Mouse (Mus musculus) liver (tissue): ENCODE measurements at regions not wholly inside any gene's neighbourhood (a gene's known extent, or its start where the extent isn't known, plus 50 kb on each side); places are given as distances from the start of the nearest gene placed in this dataset.
A peak's percentile ranks its signal among the peaks of the same experiment; 100 is the strongest.

Experiments
- DNase-seq: peaks from one replicate; pipeline ENCODE4 v3.0.0-alpha.2; 2020; ENCODE audit warnings: mixed read lengths

DNA sequence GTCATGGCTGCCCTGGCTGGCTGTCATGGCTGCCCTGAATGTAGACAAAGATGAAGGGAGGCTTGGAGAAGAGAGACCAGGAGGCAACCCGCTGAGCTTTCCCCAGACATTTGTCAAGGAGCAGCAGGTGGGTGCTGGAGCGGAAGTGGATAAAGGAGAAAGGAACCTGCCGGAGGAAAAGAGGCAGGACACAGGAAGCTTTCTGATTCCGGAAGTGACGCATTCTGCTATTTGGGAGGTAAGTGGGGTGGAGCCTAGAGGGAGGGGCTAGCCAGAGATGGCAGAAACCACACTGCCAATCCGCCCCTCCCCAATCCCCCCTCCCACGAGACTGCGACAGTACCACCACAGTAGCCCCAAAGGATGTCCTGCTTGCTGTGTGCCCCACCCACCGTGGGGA lies 80.1 kb downstream of the Gm572 start:
- DNase-seq = no peak

DNA sequence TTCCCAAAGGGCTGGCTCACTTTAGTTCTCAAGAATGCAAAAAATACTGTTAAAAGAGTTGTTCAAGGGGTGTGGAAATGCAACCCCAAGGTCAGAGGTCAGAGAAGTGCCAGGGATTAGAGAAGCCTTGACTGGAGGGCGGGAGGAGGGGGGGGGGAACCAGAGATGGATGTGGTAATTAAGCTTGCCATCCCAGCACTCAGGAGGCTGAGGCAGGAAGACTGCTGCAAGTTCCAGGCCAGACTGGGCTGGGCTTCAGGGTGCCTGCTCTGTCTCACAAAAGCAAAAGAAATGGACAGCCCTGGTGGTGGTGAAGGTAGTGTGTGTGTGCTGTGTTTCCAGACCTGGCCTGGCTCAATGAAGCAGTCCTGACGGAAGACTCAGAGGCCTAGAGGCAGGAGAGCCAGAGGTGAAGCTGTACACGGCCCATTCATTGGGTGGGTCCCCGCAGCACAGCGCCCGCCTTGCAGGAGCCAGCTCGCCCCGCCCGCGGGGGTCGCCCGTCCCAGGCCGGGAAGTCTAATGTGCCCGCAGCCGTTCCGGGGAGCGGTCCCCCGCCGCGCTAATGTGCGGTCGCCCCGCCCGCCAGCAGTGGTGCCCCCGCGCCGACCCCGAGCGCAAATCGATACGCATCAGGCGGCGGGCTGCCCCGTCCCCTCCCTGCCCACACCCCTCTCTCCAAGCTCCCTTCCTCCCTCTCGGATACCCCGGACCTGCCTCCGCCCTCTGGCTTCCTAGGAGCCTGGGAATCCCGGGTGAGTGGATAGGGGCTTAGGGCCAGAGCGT lies 80.1 kb upstream of the Casz1 start:
- DNase-seq = no peak

DNA sequence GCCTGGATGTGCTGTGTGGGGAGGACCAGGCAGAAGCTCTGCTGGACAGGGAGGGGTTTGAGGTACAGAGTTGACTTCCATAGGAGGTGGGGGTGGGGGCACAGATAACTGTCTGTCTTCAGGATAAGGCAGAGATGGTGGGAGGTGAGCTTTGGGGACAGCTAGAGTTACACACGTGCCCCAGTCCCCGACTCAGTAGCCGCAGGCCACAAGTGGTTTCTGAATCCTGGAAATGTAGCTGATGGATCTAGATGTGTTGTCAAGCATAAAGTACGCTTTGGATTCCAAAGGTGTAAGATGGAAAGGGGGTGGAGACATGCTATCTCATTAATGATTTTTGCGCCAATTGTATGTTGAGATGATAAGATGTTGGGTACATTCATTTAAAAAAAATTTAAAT lies 75.4 kb upstream of the Casz1 start:
- DNase-seq = no peak

DNA sequence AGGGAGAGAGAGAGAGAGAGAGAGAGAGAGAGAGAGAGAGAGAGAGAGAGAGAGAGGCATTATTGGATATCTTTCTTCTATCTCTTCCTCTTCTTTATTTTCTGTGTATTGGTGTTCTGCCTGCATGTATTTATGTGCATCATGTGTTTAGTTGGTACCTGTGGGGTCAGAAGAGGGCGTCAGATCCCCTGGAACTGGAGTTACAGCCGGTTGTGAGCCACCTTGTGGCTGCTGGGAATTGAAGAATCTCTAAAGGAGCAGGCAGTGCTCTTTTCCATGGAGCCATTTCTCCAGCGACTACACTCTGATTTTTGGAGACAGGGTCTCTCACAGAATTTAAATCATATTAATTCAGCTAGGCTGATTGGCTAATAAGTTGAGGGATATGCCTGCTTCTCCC lies 72.6 kb upstream of the Casz1 start:
- no peak for DNase-seq

DNA sequence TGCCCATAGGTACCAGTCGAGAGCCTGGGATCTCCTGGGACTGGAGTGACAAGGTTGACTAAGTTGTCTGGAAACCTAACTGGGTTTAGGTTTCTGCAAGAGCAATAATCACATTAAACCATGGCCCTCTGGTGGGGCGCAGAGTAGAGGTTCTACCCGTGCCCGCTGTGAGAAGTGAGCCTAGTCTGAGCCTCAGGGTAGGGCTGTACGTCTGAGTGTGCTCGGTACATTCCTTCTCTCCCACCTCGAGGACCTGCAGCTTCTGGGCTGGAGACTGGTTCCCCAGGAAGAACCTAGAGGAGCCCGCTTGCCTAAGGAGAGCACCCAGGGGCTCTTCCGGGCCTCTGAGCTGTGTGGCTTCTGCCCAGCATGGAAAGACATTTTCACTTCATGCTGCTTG lies 70.2 kb upstream of the Casz1 start:
- DNase-seq = no peak

DNA sequence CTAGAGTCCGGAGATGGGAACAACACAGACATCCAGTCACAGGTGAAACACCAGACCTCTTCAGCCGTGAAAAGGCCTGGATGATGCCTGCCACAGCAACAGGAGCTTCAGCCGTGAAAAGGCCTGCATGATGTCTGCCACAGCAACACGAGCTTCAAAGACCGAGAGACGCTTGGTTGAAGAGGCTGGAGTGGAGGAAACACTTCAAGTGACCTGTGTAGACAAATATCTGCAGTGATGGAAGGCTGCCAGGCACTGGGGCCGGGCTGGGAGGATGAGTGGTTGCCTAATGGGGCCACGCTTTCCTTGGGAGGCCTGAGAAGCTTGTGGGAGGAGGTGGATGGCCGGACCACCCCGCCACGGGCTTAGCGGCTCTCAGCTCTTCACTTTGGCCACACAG lies 69.7 kb upstream of the Casz1 start:
- no peak for DNase-seq

DNA sequence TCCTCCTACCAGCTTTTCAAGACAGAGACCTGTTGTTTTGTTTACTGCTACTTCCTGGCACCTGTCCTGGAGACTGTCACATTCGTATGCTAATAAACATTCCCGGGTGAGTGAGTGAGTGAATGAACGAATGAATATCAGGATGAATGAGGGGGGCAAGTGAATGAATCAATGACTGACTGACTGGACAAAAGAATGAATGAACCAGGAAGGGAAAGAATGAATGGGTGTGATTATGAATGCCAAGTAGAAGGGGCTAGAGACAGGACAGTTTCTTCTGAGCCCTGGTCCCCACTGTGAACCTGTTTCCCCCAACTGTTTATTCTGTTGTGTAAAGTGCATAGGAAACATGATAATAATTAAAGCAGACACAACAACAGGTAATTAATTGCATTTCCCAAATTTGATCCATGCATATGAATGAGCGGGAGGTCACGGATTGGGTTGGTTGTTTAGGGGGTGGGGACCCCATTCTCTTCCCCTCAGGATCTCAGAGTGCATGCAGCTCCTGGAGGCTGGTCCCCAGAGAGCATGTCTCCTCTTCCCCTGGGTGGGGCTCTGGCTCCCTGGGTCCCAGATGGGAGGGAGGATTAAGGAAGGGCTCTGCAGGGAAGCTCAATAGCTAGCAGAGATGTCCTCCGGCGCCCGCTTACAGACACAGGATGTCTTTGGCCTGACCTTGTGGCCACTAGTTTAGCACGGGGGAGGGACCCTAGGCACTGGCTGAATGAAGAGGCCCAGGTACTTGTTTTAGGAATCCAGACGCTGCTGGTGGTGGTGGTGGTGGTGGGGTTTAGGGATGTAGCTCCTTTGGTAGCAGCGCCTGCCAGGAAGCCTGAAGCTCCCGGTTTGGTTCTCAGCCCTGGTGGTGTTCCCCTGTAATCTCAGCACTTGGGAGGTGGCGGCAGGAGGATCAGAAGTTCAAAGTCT lies 65.4 kb upstream of the Casz1 start:
- DNase-seq = no peak

DNA sequence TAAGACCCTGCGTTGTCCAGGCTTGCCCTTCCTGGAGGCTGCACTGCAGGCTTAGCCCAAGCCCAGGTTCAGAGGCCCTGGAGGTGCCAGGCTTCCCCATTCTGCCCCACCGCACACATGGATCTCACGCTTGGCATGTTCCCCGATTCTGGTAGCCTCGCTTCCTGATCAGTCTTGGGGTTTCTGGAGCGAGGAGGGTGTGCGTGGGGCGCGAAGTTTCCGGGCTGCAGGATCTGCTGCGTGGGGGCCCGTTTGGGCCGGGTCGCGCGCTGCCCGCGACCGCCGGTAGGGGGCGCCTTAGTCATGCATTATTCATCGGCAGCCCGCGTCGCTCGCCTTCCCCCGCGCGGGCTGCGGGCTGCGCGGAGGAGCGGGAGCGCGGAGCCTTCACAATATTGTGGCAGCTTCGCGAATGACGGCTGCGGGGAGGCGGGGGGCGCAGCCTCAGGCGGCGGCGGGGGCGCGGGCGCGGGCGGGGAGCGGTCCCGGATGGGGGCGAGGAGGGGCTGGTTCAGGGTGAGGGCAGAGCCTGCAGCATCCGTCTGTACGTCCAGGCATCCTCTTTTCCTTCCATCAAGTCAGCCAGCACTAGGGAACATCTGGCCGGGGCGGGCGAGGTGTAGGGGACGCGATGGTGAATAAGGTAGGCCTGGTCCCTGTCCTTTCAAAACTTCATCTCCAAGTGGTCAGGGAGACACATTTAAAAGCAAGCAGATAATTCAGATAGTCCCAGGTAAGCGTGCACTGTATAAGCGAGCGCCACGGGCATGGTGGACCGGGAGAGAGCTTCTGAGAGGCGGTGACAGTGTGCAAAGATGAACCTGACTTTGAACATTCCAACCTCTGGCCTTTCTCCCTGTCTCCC lies 61.4 kb upstream of the Casz1 start:
- peak; percentile 61 for DNase-seq

DNA sequence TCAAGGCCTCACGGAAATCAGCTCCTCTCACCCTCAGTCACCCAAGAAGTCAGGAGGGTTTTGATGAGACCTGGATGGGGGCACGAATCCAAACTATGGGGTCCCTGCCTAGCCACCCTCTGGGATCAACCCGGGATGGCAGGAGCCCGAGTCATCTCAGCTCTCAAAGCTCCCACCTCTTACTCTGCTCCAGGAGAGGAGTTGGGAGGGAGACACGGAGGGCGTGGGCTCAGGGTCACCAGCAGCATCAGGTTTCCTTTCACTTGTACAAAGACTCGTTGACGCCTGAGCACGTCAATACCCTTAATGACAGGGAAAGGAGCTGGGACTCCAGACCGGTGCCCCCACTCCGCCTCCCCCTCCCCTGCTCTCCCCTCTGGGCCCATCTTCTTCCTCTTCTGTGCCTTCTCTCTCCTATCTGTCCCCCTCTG lies 60.8 kb upstream of the Casz1 start:
- DNase-seq = no peak

DNA sequence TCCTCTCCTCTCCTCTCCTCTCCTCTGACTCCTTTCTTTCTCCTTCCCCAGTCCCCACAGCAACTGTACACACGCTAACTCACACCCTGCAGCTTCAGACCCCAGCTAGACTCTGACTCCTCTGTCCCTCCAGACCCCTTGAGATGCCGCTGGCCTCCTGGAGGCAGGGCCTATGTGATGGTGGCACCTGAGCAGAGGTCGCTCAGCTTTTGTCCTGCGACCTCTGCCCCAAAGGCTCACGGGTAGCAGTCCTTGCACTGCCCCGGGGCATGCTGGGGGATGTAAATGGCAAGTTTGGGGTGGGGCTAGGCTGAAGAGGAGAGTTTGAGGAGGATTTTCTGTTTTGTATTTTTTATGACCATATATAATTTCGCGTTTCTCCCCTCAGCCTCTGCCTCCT lies 60.2 kb upstream of the Casz1 start:
- DNase-seq = no peak

DNA sequence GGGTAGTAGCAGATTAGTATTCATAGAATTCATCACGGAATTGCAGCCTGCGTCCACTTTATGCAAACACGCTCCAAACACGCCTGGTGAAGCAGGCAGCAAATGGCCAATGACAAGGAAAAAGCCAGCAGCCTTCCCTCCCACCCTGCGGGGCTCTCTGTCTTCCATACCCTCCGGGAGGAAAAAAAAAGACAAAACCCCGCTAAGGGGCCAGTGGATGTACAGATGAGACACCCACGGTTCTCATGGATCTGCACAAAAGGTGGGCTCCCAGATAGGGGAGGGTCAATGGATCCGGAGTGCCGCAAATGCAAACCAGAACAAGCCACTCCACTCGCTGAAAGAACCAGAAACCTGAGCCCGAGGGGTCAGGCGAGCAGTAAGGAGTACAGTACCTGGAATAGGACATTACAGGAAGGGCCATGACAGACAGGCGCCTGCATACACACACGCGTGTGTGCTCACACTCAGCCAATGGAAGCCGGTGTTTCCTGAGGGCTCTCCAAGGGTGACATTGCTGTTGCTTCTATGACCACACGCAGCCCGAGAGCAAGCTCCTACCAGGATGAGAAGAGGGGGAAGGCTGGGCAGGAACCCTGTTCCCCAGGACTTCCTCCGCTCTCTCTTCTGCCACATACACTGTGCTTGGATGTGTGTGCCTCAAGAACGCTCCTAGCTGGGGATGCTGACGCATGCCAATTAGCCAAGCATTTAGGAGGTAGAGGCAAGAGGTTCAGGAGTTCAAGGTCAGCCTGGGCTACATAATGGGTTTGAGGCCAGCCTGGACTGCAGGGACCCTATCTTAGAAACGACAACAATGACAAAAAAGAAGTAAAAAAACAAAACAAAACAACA lies 57.5 kb upstream of the Casz1 start:
- no peak for DNase-seq

DNA sequence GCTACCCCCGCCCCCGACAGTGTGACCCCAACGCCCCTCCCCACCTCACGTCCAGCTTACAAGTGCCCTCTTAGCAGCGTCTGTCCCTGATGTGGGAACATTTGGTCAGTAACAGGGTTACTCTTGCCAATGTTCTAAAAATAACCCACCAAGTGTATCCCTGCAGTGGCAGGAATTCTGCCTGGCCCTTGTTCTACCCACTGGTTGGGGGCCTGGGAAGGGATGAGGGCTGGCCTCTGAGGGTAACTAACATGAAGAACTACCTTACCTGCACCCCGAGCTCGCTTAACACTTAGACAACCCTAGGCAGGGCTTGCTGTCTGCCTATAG lies 56.9 kb upstream of the Casz1 start:
- no peak for DNase-seq

DNA sequence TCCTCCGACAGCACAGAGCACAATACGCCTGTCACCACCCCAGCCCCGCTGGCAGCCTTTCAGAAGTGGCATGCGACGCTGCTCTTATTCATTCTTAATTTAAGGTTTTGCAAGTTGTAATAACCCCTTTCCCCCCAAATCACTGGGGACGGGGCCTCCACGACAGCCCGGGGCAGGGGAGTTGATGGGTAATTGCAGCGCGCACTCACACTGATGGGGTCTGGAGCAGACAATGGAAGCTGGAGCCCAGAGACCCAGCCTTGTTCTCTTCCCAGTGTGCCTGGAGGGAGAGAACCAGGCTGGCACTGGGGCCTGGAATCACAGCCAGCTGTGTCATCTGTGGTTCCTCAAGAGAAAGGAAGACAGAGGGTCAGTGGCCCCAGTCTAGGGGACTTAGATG lies 54.2 kb upstream of the Casz1 start:
- DNase-seq = no peak

DNA sequence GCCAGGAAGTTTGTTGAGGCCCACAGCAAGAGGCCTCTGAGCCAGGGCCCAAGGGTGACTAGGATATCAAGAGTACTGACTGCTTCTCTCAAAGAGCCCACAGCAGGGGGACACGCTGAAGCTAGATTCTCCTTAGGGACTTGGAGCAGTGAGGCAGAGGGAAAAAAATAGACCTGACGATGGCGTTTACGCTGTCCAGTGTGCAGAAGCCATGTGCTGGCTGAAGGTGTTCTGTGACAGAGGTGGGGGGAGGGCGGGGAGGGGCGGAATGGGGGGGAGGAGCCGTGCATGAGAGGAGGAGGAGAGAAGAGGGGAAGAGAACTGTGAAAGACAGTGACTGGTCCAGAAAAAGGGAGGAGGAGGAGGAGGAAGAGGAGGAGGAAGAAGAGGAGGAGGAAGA lies 52.6 kb upstream of the Casz1 start:
- DNase-seq = no peak

DNA sequence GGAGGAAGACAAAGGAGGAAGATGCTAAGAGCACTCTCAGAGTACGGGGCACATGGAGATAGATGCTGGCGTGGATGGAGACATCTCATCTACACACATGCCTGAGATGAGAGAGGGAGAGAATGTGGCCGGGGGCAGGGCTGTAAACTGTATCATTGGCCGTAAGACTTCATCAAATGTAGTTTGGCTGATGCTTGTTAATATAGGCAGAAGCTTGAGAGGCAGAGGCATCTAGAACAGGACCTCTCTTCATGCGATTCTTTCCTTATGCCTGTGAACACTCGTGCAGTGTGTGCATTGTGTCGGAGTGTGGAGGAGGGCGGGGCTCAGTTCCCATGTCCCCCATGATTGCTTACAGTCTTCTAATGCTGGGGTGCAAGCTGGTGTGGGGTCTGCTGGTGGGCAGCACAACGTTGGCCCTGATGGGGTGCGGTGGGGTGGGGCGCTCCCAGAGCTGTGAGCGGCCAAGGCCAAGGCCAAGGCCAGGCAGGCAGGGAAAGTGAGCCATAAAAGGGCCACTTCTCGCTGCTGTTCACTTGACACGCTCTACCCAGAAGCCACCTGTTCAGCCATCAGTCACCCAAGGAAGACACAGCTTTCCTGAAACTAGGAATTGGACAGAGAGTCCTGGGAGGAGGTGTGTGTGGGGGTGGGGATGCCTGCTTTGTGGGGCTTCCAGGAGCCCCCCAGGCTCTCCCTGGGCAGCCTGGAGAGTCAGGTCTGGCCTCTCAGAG lies 51.7 kb upstream of the Casz1 start:
- no peak for DNase-seq

DNA sequence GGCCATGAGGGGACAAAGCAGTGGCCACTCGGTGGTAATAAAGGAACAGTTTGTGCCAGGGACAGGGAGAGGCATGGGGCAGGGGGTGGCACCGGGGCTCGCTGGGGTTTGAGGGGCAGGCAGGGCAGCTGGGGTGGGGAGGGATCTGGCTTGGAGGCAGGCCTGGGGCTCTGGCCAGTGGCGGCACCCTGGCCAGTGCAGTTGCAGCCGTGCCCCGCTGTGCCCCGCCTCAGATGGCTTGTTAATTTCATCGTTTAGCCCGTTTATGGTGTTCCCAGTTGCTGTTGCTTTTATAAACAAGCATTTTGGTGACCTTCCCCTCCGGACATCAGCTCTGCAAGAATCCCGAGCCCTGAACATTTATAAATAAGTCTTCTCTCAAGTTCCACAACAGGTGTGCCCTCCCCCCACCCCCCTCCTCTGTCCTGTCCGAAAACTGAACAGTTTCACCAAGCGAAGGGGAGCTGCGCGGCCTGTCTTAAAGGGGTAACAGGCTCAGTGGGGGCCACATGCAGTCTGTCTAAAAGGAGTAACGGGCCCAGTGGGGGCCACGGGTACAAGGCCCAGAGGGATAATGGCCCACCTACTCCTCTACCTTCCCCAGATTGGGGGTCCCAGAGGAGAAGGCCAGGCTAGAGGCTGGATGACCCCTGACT lies 51.0 kb upstream of the Casz1 start:
- DNase-seq = no peak

DNA sequence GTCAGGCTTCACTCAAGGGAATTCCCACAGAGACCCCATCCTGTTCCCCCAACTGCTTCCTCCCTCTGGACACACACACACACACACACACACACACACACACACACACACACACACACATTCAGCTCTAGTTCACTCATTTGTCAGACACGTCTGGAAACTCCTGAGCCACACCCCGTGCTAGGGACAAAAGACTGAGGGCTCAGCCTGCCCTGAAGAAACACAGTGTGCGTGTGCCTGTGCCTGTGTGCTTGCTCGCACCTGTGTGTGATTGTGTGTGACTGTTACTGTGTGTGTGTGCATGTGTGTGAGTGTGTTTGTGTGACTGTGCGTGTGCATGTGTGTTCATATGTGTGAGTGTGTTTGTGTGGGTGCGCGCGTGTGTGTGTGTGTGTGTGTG lies 50.4 kb upstream of the Casz1 start:
- DNase-seq = no peak
